Mouse (Mus musculus) lung, adult 18-20 months (tissue): ENCODE data around the gene Ccdc85a.

Experiments
- DNase-seq, 2 experiments: peaks; one replicate each; pipeline ENCODE4 v3.0.0; 2022; ENCODE audit warnings: mixed read lengths in 2 of 2

The Ccdc85a gene

DNA sequence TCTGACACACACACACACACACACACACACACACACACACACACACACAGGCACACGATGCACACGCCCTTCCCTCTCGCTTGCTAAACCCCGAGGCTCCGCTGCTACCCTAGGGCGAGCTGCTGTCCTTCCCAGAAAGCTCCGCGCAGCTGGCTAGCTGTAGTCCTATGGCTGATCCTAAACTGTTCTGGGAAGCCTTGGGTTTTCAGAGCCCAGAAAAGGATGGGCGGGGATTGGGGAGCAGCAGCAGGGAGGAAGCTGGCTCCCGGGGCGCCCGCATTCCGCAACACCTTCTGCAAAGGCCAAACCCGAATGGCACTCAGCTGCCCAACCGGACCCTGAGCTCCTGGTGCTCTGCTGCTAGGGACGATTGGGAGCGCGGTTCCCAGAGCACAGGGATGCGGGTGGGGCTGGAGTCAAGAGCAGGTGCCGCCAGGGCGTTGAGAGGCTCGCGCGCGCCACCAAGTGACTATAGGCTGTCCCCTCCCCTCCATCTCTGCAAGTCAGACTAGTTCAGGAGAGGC lies at the start of gene Ccdc85a:
Gene Ccdc85a (minus strand): TSS at position 414 of the 524 bp plus-strand sequence.
- DNase-seq = peak; percentile 73 to 78

GRCm38 (mm10) chr11:28633571-28634125 lies 49.5 kb upstream of the Ccdc85a start:
- DNase-seq = no peak

DNA sequence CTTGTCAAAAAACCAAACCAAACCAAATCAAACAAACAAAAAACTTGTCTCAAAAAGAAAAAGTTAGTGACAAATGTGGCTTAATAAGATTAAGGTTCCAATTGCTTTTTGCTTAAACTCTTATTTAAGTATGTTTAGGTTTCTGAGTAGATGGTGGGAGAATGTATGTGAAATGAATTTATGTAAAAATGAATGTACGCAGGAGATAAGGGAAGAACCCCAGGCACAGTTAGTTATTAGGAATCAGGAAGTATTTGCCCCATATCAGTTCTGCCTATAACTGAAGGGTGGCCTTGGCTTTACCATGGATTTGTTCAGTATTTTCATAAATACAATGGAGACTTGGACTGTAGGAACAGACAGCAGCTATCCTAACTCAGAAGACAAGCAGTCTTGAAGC lies 49.0 kb upstream of the Ccdc85a start:
- DNase-seq = no peak

- DNase-seq = no peak
Observed at GRCm38 (mm10) chr11:28630771-28631170, 46.6 kb upstream of the Ccdc85a start.

- no peak for DNase-seq
Observed at GRCm38 (mm10) chr11:28610781-28611491, 26.8 kb upstream of the Ccdc85a start.

- peak in 1 of 2 experiments; percentile 6 for DNase-seq
Observed at GRCm38 (mm10) chr11:28583138-28583910, 800 bp downstream of the Ccdc85a start.

- DNase-seq = peak; percentile 39 to 69
Observed at GRCm38 (mm10) chr11:28582218-28582617, 1.9 kb downstream of the Ccdc85a start.

DNA sequence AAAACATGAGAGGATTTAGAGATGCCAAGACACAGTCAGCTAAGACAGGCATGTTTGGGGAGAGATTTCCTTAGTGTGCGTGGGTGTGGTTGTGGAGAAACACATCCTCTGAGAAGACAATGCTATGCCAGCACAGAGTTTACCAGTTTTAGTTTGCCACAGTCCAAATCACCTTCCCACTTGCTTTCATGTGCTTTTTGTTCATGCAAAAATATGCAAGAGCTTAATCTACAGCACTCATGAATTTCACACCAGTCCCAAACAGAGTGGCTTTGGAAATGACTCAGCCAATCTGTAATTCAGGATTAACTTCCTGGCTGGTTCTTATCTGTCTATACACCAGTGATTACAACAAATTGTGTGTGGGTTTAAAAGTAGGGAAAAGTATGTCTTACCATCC lies 11.7 kb downstream of the Ccdc85a start:
- DNase-seq = peak in 1 of 2 experiments; percentile 24

GRCm38 (mm10) chr11:28556420-28556819 lies 27.7 kb downstream of the Ccdc85a start:
- no peak for DNase-seq

DNA sequence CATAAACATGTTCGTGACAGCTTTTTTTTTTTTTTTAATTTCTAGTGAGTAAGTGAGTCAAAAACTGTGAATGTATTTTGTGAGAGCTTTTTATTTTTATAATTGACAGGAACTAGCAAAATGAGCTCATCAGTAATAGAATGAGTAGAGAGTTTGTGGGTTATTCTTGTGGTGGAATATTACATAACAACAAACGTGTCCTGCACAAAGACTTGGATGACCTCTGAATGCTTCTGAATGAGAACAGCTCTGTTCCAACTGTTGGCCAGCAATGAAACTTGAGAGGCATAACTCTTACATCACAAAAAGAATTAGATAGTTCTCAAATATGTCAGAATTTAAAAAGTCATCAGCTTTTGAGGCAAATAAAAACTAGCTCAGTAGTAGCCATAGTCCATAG lies 40.7 kb downstream of the Ccdc85a start:
- no peak for DNase-seq

GRCm38 (mm10) chr11:28541307-28541706 lies 42.8 kb downstream of the Ccdc85a start:
- no peak for DNase-seq

- DNase-seq = no peak
Observed at GRCm38 (mm10) chr11:28533286-28533685, 50.8 kb downstream of the Ccdc85a start.

DNA sequence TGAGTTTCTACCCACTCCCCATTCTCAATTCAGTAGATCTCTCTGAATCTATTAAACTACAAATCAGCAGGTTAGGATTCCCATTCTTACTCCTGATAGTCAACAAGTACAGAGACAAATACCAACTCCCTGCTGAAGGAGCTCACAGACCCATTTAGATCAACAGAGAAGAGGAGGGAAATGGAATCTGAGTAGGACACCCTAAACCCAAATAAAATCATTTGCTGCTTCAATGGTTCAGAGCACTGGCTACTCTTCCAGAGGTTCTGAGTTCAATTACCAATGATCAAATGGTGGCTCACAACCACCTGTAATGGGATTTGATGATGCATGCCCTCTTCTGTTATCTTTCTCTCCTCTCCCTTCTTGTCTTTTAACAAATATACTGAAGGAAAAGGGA lies 82.9 kb downstream of the Ccdc85a start:
- DNase-seq = no peak

DNA sequence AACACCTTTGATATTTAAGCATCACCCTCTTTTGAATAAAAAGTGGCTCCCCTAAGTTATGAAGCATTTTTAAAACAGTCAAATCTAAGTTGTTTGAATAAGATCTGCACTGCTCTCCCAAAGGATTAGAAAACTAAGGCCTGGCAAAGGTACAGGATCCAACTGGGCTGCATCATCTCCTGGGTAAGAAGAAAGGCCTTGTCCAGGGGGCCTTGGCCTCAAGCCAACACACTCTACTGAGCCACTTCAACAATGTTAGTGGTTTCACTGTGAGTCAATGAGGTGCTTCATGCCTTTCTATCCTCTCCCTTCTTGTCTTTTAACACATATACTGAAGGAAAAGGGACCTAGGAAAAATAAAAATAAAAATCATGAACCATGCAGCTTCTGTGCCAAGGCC lies 87.1 kb downstream of the Ccdc85a start:
- peak in 1 of 2 experiments; percentile 2 for DNase-seq

DNA sequence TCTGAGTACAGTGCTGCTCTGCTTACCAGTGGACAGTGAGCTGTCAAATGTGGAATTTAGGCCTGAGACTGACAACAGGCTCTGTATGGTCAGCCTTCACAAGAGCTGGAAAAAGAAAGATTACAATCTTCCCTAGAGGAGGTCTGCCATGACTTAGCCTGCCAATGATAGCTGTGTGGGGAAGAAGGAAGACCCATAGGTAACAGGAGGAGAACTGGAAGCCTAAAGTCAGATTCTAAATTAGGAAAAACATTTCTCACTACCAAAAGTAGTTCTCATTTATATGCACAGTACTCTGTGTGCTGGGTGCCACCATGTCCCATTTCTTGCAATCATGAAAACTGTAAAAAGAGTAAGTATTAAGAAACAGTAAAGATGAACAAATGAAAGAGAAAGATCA lies 90.8 kb downstream of the Ccdc85a start:
- DNase-seq = no peak

DNA sequence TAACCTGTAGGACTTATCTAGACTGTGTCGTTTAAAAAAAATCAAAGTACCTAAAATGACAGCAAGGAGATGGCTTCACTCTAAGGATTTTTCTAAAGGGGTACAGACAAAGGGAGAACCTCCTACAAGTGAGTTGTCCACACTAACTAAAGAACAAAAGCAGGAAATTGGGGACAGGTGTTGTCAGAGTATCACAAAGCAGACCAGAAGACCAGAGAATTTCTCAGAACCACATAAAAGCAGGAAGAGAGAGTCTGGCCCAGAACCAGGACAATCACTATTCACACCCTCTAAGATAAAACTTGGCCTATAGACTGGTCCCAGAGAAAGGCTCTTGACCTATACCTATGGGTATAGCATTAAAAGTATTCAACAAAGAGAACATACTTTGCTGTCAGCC lies 92.8 kb downstream of the Ccdc85a start:
- DNase-seq = no peak

DNA sequence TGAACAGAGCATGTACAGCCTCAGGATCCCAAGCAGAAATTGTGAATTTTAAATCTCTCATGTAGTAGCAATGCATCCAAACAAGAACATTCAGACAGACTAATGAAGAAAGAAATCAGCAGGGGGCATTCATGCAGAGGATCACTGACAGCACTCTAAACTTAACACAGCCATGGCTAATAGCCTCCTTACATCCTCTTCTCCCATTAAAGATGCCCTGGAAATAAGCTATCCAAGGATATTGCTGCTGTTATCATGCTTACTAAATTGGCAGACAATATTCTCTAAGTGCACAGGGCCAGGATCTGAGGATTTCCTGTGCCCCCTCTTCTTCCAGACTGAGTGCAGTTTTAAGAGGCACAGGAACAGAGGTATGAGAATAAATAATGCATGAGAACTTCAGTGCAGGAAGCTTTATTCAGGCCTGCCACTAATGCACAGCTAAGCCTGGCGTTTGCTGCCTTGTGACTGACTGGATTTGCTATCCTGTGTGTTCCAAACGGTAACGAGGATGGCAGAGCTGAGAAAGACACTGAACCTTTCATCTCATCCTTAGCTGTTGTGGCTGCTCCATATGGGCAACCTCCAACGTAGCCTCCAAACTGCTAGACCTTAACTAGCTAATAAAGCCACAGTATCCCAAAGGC lies 99.9 kb downstream of the Ccdc85a start:
- no peak for DNase-seq

GRCm38 (mm10) chr11:28477088-28477487 lies 107.0 kb downstream of the Ccdc85a start:
- no peak for DNase-seq

DNA sequence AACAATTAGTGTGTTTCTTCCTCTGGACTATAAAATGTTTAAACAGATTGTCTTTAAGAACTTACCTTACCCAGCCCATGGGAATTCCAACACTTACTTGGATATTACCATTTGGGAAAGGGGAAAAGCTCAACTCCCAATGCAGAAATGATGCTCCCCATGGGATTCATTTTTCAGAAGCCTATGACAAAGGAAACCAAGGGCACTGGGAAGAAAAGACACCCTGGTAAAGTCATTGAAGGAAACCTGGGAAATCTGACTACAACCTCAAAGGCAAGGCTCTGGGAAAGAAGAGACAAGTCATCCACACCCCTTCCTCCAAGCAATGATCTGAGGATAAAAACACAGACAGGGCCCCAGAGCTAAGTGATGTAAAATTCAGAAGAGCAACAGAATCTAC lies 118.4 kb downstream of the Ccdc85a start:
- DNase-seq = no peak

DNA sequence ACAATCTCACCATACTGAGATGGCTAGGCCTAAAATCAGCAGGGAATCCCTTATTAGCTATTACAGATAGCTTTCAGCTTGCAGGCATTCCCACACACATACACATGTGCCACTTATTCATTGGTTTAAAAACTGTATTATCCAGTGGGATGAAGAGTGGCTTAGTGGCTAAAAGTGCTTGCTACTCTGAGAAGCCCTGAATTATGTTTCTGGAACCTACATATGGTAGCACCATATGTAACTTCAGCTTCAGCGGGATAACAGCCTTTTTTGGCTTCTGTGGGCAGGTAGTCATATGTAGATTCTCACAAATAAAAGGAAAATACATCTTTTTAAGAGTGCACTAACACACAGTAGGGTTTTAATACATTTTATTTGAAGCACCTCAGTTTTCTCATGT lies 119.2 kb downstream of the Ccdc85a start:
- DNase-seq = no peak

- no peak for DNase-seq
Observed at GRCm38 (mm10) chr11:28459165-28459564, 125.0 kb downstream of the Ccdc85a start.

GRCm38 (mm10) chr11:28439877-28440276 lies 144.2 kb downstream of the Ccdc85a start:
- DNase-seq = no peak
